Mouse (Mus musculus) liver, adult 2 months (tissue): ENCODE measurements around the gene Zcchc3. TPM values are rescaled to one million over a fixed set of nuclear protein-coding genes. Genes with fewer than 3 reads are reported as not detected.

Experiments
- DNase-seq: peaks from one replicate; pipeline ENCODE4 v3.0.0-alpha.2; 2011; ENCODE audit warnings: low read depth, low spot score; ENCODE audit errors: extremely low read depth
- H3K27ac ChIP-seq: fragments of 200-500 bp; replicated peaks from 2 replicates; pipeline ENCODE4 v1.5.1; 2012; ENCODE audit warnings: low read depth, mild to moderate bottlenecking, control low read depth, inconsistent platforms, low read length; ENCODE audit not compliant: insufficient read depth
- H3K27me3 ChIP-seq: fragments of 200-500 bp; 2 replicates; pipeline ENCODE4 v1.6.1; 2012; ENCODE audit warnings: mild to moderate bottlenecking, moderate library complexity, low read length, inconsistent platforms; ENCODE audit not compliant: control insufficient read depth, insufficient read depth
- H3K36me3 ChIP-seq: fragments of 200-500 bp; 2 replicates; pipeline ENCODE4 v1.6.1; 2012; ENCODE audit warnings: low read length, inconsistent platforms; ENCODE audit not compliant: control insufficient read depth, insufficient read depth
- H3K4me1 ChIP-seq: fragments of 200-500 bp; 2 replicates; pipeline ENCODE4 v1.6.1; 2011; ENCODE audit warnings: low read length; ENCODE audit not compliant: control insufficient read depth, insufficient read depth
- H3K4me3 ChIP-seq: fragments of 200-500 bp; 2 replicates; pipeline ENCODE4 v1.5.1; 2011; ENCODE audit warnings: low read depth, mild to moderate bottlenecking, control low read depth, low read length, moderate library complexity; ENCODE audit not compliant: insufficient read depth
- H3K79me2 ChIP-seq: fragments of 200-500 bp; 2 replicates; pipeline ENCODE4 v1.6.1; 2012; ENCODE audit warnings: inconsistent platforms, mild to moderate bottlenecking, low read length, moderate library complexity; ENCODE audit not compliant: control insufficient read depth, insufficient read depth
- H3K9ac ChIP-seq: fragments of 200-500 bp; 2 replicates; pipeline ENCODE4 v1.6.1; 2012; ENCODE audit warnings: low read depth, mild to moderate bottlenecking, control low read depth, inconsistent platforms, low read length
- CTCF ChIP-seq: fragments of 200-500 bp; IDR thresholded peaks from 2 replicates; pipeline ENCODE4 v1.5.1; 2011; ENCODE audit warnings: low read depth, low read length, control low read depth
- POLR2A ChIP-seq: fragments of 200-500 bp; IDR thresholded peaks from 2 replicates; pipeline ENCODE4 v1.6.1; 2011; ENCODE audit warnings: low read length, control low read depth; ENCODE audit not compliant: insufficient read depth; ENCODE audit errors: extremely low read depth
- WGBS: fragments of 180-500 bp; shearing (Covaris S2); methylation state at CpG from one replicate; pipeline ENCODE4 v1.1.7; 2018; 5-methylcytosine and 5-hydroxymethylcytosine counted together
- polyA plus RNA-seq: library from polyadenylated mRNA; depleted of rRNA; stranded (reverse); fragments of >200 nt; gene quantifications from 2 replicates; pipeline ENCODE4 v1.2.3, GENCODE M21; 2012
- total RNA-seq: library from RNA; depleted of rRNA; stranded (reverse); fragments of >200 nt; gene quantifications from 2 replicates; pipeline ENCODE4 v1.2.3, GENCODE M21; 2014

The Zcchc3 gene
- total and polyA plus RNA-seq, 2 experiments: 0.37 to 0.40 TPM

- no peaks in the 10 kb centered on the region for H3K79me2 ChIP-seq
- no peak for DNase-seq
- no peak overlapping the region for H3K4me3 ChIP-seq
- 14% methylated on average over 21 of the region's 21 CpGs for WGBS
- H3K9ac ChIP-seq: no peak overlapping the region
- H3K4me1 ChIP-seq: no peaks in the 10 kb centered on the region
- no peaks in the 10 kb centered on the region for H3K36me3 ChIP-seq
- H3K27me3 ChIP-seq: no peaks in the 10 kb centered on the region
- TF ChIP-seq POLR2A (no peak), CTCF (no peak)
- H3K27ac ChIP-seq: no peak overlapping the region
Observed at GRCm38 (mm10) chr2:152375652-152376344, 39.0 kb downstream of the Zcchc3 start.

- no peak for DNase-seq
- TF ChIP-seq POLR2A (no peak), CTCF (no peak)
- H3K9ac ChIP-seq: no peak overlapping the region
- H3K79me2 ChIP-seq: no peaks in the 10 kb centered on the region
- 84% methylated on average over 9 of the region's 9 CpGs for WGBS
- no peak overlapping the region for H3K4me3 ChIP-seq
- no peaks in the 10 kb centered on the region for H3K36me3 ChIP-seq
- H3K27me3 ChIP-seq: no peaks in the 10 kb centered on the region
- no peak overlapping the region for H3K27ac ChIP-seq
- 0 out of 2 replicates have a peak, but pooled peaks cover 1% of the 10 kb centered on the region for H3K4me1 ChIP-seq
Observed at GRCm38 (mm10) chr2:152373547-152373946, 41.3 kb downstream of the Zcchc3 start.

- WGBS: 59% methylated on average over 4 of the region's 4 CpGs
- H3K27me3 ChIP-seq: no peaks in the 10 kb centered on the region
Observed at GRCm38 (mm10) chr2:152372661-152373060, 42.2 kb downstream of the Zcchc3 start.

GRCm38 (mm10) chr2:152372104-152372503 lies 42.7 kb downstream of the Zcchc3 start:
- no peaks in the 10 kb centered on the region for H3K27me3 ChIP-seq

More at GRCm38 (mm10) chr2:152372661-152373060, 42.2 kb downstream of the Zcchc3 start:
- Histone ChIP-seq H3K36me3 (no peaks in the 10 kb centered on the region), H3K4me3 (no peak overlapping the region), H3K4me1 (0 out of 2 replicates have a peak, but pooled peaks cover 1% of the 10 kb centered on the region), H3K79me2 (no peaks in the 10 kb centered on the region), H3K27ac (no peak overlapping the region), H3K9ac (no peak overlapping the region)
- no peak for TF ChIP-seq POLR2A
- no peak for TF ChIP-seq CTCF
- no peak for DNase-seq

GRCm38 (mm10) chr2:152368532-152369140 lies 46.2 kb downstream of the Zcchc3 start:
- no peaks in the 10 kb centered on the region for H3K79me2 ChIP-seq
- H3K4me3 ChIP-seq: no peak overlapping the region
- H3K4me1 ChIP-seq: peaks cover 6% of the 10 kb centered on the region; the same call in 1 of the 2 replicates
- H3K36me3 ChIP-seq: no peaks in the 10 kb centered on the region
- H3K27ac ChIP-seq: no peak overlapping the region
- no peak overlapping the region for H3K9ac ChIP-seq
- peak; percentile 92 for TF ChIP-seq CTCF
- no peak for TF ChIP-seq POLR2A
- H3K27me3 ChIP-seq: no peaks in the 10 kb centered on the region
- DNase-seq: peak; percentile 31
- 29% methylated on average over 14 of the region's 14 CpGs for WGBS

More at GRCm38 (mm10) chr2:152372104-152372503, 42.7 kb downstream of the Zcchc3 start:
- Histone ChIP-seq H3K4me1 (0 out of 2 replicates have a peak, but pooled peaks cover 1% of the 10 kb centered on the region), H3K4me3 (no peak overlapping the region), H3K79me2 (no peaks in the 10 kb centered on the region), H3K27ac (no peak overlapping the region), H3K9ac (no peak overlapping the region), H3K36me3 (no peaks in the 10 kb centered on the region)
- DNase-seq: no peak
- 81% methylated on average over 7 of the region's 7 CpGs for WGBS
- no peak for TF ChIP-seq CTCF
- no peak for TF ChIP-seq POLR2A

- 82% methylated on average over 5 of the region's 5 CpGs for WGBS
- no peak for DNase-seq
- no peak overlapping the region for H3K27ac ChIP-seq
- no peak overlapping the region for H3K4me3 ChIP-seq
- H3K4me1 ChIP-seq: peaks cover 8% of the 10 kb centered on the region
- no peaks in the 10 kb centered on the region for H3K27me3 ChIP-seq
- no peaks in the 10 kb centered on the region for H3K36me3 ChIP-seq
- no peak overlapping the region for H3K9ac ChIP-seq
- H3K79me2 ChIP-seq: no peaks in the 10 kb centered on the region
- TF ChIP-seq POLR2A (no peak), CTCF (no peak)
Observed at GRCm38 (mm10) chr2:152367917-152368316, 46.9 kb downstream of the Zcchc3 start.
